Comparison of ENCODE assay signal across 8 mouse cellular contexts in the genomic region with DNA sequence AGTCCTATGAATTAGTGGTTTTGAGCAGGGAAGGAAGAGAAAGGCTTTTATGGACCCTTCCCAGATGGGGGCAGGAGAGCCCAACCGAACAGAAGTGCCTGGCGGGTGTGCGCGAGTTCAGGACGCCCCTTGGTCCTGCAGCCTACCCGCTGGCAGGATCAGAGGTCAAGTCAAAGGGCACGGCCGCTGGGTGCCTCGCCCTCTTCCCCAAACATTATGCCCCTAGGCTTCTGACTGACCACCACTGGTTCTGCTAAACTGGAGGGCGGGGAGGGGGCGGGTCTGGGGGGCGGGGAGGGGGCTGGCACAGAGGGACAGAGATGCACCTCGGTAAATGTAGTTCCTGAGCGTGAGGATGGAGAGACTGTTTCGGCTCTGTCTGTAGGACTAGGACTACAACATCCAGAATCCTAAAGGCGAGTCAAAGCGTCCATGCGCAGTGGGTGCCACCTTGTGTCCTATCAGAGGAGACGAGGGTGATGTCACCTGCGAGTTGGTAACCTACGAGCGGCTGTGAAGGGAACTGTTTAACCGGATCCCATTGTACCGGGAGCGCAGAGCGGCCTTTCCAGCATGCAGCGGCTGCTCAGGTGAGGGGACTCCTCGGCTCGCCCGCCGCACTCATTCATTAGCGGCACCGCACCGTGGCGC. TPM values are rescaled to one million over a fixed set of nuclear protein-coding genes. Genes with fewer than 3 reads are reported as not detected.
DNase-seq lines count a peak whose midpoint lies in the region; ATAC-seq lines count a peak whose summit lies in the region.

A gene (plus strand): TSS at position 472 of the 651 bp plus-strand sequence.

- under 1% methylated on average over 34 of the region's 35 CpGs for WGBS in forebrain, embryonic 14.5 days
- WGBS in neural tube, embryonic 15.5 days, result under 1% methylated on average over 35 of the region's 35 CpGs

- H3K27me3 ChIP-seq in forebrain, embryonic 14.5 days (replicated peaks; ENCODE audit: control insufficient read depth, insufficient read depth, low read length), result no peaks in the 10 kb centered on the region; the same call in 1 of the 2 replicates
- H3K27me3 ChIP-seq in neural tube, embryonic 15.5 days (replicated peaks), result no peaks in the 10 kb centered on the region

- intact Hi-C loops in heart, postnatal 14 days (cut with DNase I), result loop anchor here (2.0 to 5.0 kb wide), 4 partner anchors 62 to 214 kb away; no protein-coding TSS in a partner anchor

- H3K36me3 ChIP-seq in forebrain, embryonic 14.5 days (ENCODE audit: control insufficient read depth, insufficient read depth, low read length), result no peaks in the 10 kb centered on the region
- no peaks in the 10 kb centered on the region for H3K36me3 ChIP-seq in neural tube, embryonic 15.5 days

- no peaks in the 10 kb centered on the region for H3K9me3 ChIP-seq in forebrain, embryonic 14.5 days (replicated peaks; ENCODE audit: control insufficient read depth, low read length)
- no peaks in the 10 kb centered on the region for H3K9me3 ChIP-seq in neural tube, embryonic 15.5 days (replicated peaks)

- peak within 1 kb of the TSS; percentile 96 for H3K27ac ChIP-seq in forebrain, embryonic 14.5 days (ENCODE audit: low read depth, low read length)
- peak within 1 kb of the TSS; percentile 97 for H3K27ac ChIP-seq in neural tube, embryonic 15.5 days (replicated peaks)

- H3K4me2 ChIP-seq in forebrain, embryonic 14.5 days (ENCODE audit: low read length), result peak within 1 kb of the TSS; percentile 75
- H3K4me2 ChIP-seq in neural tube, embryonic 15.5 days, result peak within 1 kb of the TSS; percentile 72

- H3K9ac ChIP-seq in forebrain, embryonic 14.5 days (ENCODE audit: low read length), result peak within 1 kb of the TSS; percentile 96
- peak within 1 kb of the TSS; percentile 94 for H3K9ac ChIP-seq in neural tube, embryonic 15.5 days (replicated peaks)

- DNase-seq in ES-CJ7 (ENCODE audit: low read depth, low spot score), result peak; percentile 99
- DNase-seq in cerebellum, adult 11 months, result peak; percentile 93
- DNase-seq in forebrain, embryonic 14.5 days (ENCODE audit: low spot score), result peak; percentile 100
- peak; percentile 86 to 88 for DNase-seq in heart, postnatal 14 days
- peak; percentile 96 for DNase-seq in layer of hippocampus, adult 11-12 months (ENCODE audit: low spot score)
- DNase-seq in lung, adult 18-20 months, result peak; percentile 97 to 98
- peak; percentile 96 for DNase-seq in testis, postnatal 14 days (ENCODE audit: low spot score)

- peaks cover 25% of the 10 kb centered on the region for H3K4me1 ChIP-seq in forebrain, embryonic 14.5 days (ENCODE audit: control insufficient read depth, insufficient read depth, low read length)
- peaks cover 40% of the 10 kb centered on the region for H3K4me1 ChIP-seq in neural tube, embryonic 15.5 days

- peak within 1 kb of the TSS; percentile 57 for H3K4me3 ChIP-seq in forebrain, embryonic 14.5 days (ENCODE audit: low read depth, low read length)
- peak within 1 kb of the TSS; percentile 82 for H3K4me3 ChIP-seq in neural tube, embryonic 15.5 days (replicated peaks)

- ATAC-seq in forebrain, embryonic 14.5 days, result peak; percentile 100
- ATAC-seq in neural tube, embryonic 15.5 days (ENCODE audit: low FRiP score), result peak; percentile 100

RNA-seq across cellular contexts. Expression of the gene that starts here (rescaled TPM):
- polyA plus RNA-seq in forebrain, embryonic 14.5 days (2014; fragmentation: Nextera tagmentation; extraction: Ambion mirVana), result 29.9 and 40.9 TPM in 2 replicates
- 10 to 100 TPM; 67.5 to 70.7 TPM for total RNA-seq in heart, postnatal 14 days (2021)
- 21.4 and 24.1 TPM in 2 replicates for polyA plus RNA-seq in neural tube, embryonic 15.5 days (2015; fragmentation: Nextera tagmentation; extraction: Ambion mirVana)

Comparison
In these comparisons a context has a peak if more than half of its experiments do, and no peak if none do; other contexts are left out.
1. Peak in every context shown above with its lines: DNase-seq, ATAC-seq, H3K4me3 ChIP-seq and H3K27ac ChIP-seq.